Mouse (Mus musculus): ENCODE data around the gene Ccr4.

GRCm38 (mm10) chr9:114512831-114513230 lies 8.1 kb upstream of the Ccr4 start:
- TF ChIP-seq POLR2A (IDR thresholded peaks at IDR 0.05; ENCODE audit: low read depth, low read length) = no peak
- no peak for TF ChIP-seq CTCF (IDR thresholded peaks at IDR 0.05; ENCODE audit: extremely low read depth, insufficient read depth, insufficient read length, insufficient replicate concordance)
